Mouse (Mus musculus) forebrain, embryonic 16.5 days (tissue): ENCODE data around the gene Slc2a5. TPM values are rescaled to one million over a fixed set of nuclear protein-coding genes. Genes with fewer than 3 reads are reported as not detected.

Source experiments
- ATAC-seq: fragments of 200-750 bp; cut with Nextera tagmentation; 2 replicates; pipeline ENCODE4 v1.8.0; 2017; ENCODE audit warnings: mild to moderate bottlenecking, moderate library complexity
- H3K27ac ChIP-seq: fragments of 300-500 bp; sonication (generic); 2 replicates; pipeline ENCODE4 v1.5.1; 2014; ENCODE audit warnings: low read length, control low read depth
- H3K27me3 ChIP-seq: fragments of 300-500 bp; sonication (generic); replicated peaks from 2 replicates; pipeline ENCODE4 v1.6.1; 2014; ENCODE audit warnings: low read length; ENCODE audit not compliant: control insufficient read depth, insufficient read depth
- H3K36me3 ChIP-seq: fragments of 300-500 bp; sonication (generic); 2 replicates; pipeline ENCODE4 v1.6.1; 2014; ENCODE audit not compliant: control insufficient read depth, insufficient read depth
- H3K4me1 ChIP-seq: fragments of 300-500 bp; sonication (generic); replicated peaks from 2 replicates; pipeline ENCODE4 v1.6.1; 2014; ENCODE audit warnings: low read length; ENCODE audit not compliant: control insufficient read depth, insufficient read depth
- H3K4me2 ChIP-seq: fragments of 300-500 bp; sonication (generic); 2 replicates; pipeline ENCODE4 v1.6.1; 2014; ENCODE audit warnings: mild to moderate bottlenecking, low read length, control low read depth
- H3K4me3 ChIP-seq: fragments of 300-500 bp; sonication (generic); replicated peaks from 2 replicates; pipeline ENCODE4 v1.5.1; 2014; ENCODE audit warnings: mild to moderate bottlenecking, low read length, control low read depth
- H3K9ac ChIP-seq: fragments of 300-500 bp; sonication (generic); replicated peaks from 2 replicates; pipeline ENCODE4 v1.6.1; 2014; ENCODE audit warnings: low read depth, low read length, control low read depth
- H3K9me3 ChIP-seq: fragments of 300-500 bp; sonication (generic); 2 replicates; pipeline ENCODE4 v1.6.1; 2016; ENCODE audit warnings: low read length; ENCODE audit not compliant: control insufficient read depth
- WGBS: fragments of 180-500 bp; shearing (Covaris S2); extraction: QIAGEN DNeasy Blood & Tissue Kit; methylation state at CpG from one replicate; pipeline ENCODE4 v1.1.7; 2014; 5-methylcytosine and 5-hydroxymethylcytosine counted together
- polyA plus RNA-seq: library from polyadenylated mRNA; unstranded; fragments of >200 nt; fragmentation: Nextera tagmentation; extraction: Ambion mirVana; gene quantifications from 2 replicates; pipeline ENCODE4 v1.2.1, GENCODE M21; 2015

The Slc2a5 gene
- polyA plus RNA-seq, 1 experiment from 2014 or later: 2.7 TPM

DNA sequence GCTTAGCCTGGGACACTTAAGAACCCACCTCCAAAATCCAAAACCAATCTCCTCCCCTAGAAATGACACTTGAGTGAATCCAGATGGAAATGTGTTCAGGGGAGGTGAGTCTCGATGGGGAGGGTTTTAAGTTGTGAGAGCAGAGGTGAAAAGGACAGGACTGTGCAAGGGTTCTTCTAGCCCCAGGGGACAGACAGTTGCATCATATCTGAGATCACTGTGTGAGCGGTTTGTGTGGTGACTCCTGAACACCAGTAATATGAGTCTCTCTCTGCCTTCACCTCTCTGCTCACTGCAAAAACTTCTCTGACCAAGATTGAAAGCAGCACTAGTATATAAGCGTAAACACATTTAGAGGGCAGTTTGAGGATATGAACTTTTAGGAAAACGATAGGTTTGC lies 27.2 kb downstream of the Slc2a5 start:
- ATAC-seq: no peak
- no peaks in the 10 kb centered on the region for H3K27me3 ChIP-seq
- H3K9me3 ChIP-seq: peaks cover 5% of the 10 kb centered on the region; the same call in 1 of the 2 replicates
- no peak overlapping the region for H3K27ac ChIP-seq
- H3K4me1 ChIP-seq: no peaks in the 10 kb centered on the region
- no peak overlapping the region for H3K9ac ChIP-seq
- no peak overlapping the region for H3K4me3 ChIP-seq
- H3K4me2 ChIP-seq: no peak overlapping the region
- 82% methylated on average over 4 of the region's 4 CpGs for WGBS
- no peaks in the 10 kb centered on the region for H3K36me3 ChIP-seq

- Histone ChIP-seq H3K4me1 (no peaks in the 10 kb centered on the region), H3K36me3 (no peaks in the 10 kb centered on the region), H3K27ac (no peak overlapping the region), H3K9me3 (peaks cover 5% of the 10 kb centered on the region; the same call in 1 of the 2 replicates), H3K9ac (no peak overlapping the region), H3K4me2 (no peak overlapping the region), H3K27me3 (no peaks in the 10 kb centered on the region), H3K4me3 (no peak overlapping the region)
- 82% methylated on average over 7 of the region's 7 CpGs for WGBS
- no peak for ATAC-seq
These were observed 32.0 kb downstream of the Slc2a5 start for GRCm38 (mm10) chr4:150151045-150151444.

GRCm38 (mm10) chr4:150152483-150152882 lies 33.4 kb downstream of the Slc2a5 start:
- Histone ChIP-seq H3K4me3 (no peak overlapping the region), H3K27ac (no peak overlapping the region), H3K27me3 (no peaks in the 10 kb centered on the region), H3K4me1 (no peaks in the 10 kb centered on the region), H3K36me3 (no peaks in the 10 kb centered on the region), H3K9me3 (peaks cover 5% of the 10 kb centered on the region; the same call in 1 of the 2 replicates), H3K9ac (no peak overlapping the region), H3K4me2 (no peak overlapping the region)
- WGBS: 87% methylated on average over 8 of the region's 8 CpGs
- no peak for ATAC-seq

DNA sequence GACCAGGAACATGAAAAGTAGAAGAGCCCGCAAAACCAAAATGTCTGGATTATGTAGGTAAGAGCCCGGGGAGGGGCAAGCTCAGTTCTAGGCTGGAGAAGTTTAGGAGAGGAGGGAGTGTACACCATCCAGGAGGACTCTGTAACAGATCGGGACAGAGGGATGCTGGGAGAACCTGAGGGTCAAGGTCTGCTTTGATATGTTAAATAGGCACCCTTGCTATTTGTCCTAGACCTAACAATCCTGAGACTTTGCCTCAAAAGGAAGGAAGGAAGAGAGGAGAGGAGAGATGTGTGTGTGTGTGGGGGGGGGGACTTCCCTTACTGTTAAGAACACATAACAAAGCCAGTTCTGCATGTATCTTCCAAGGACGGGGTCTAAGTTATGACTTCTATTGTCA lies 36.2 kb downstream of the Slc2a5 start:
- Histone ChIP-seq H3K4me3 (no peak overlapping the region), H3K4me1 (no peaks in the 10 kb centered on the region), H3K9me3 (no peaks in the 10 kb centered on the region), H3K27ac (no peak overlapping the region), H3K4me2 (no peak overlapping the region), H3K36me3 (no peaks in the 10 kb centered on the region), H3K27me3 (no peaks in the 10 kb centered on the region), H3K9ac (no peak overlapping the region)
- 91% methylated on average over 4 of the region's 4 CpGs for WGBS
- no peak for ATAC-seq

- WGBS: 86% methylated on average over 4 of the region's 4 CpGs
- Histone ChIP-seq H3K4me1 (no peaks in the 10 kb centered on the region), H3K4me2 (no peak overlapping the region), H3K9me3 (peaks cover 3% of the 10 kb centered on the region; the same call in 1 of the 2 replicates), H3K36me3 (no peaks in the 10 kb centered on the region), H3K9ac (no peak overlapping the region), H3K27ac (no peak overlapping the region), H3K4me3 (no peak overlapping the region), H3K27me3 (no peaks in the 10 kb centered on the region)
- ATAC-seq: no peak
These were observed 36.6 kb downstream of the Slc2a5 start for GRCm38 (mm10) chr4:150155731-150156130.

DNA sequence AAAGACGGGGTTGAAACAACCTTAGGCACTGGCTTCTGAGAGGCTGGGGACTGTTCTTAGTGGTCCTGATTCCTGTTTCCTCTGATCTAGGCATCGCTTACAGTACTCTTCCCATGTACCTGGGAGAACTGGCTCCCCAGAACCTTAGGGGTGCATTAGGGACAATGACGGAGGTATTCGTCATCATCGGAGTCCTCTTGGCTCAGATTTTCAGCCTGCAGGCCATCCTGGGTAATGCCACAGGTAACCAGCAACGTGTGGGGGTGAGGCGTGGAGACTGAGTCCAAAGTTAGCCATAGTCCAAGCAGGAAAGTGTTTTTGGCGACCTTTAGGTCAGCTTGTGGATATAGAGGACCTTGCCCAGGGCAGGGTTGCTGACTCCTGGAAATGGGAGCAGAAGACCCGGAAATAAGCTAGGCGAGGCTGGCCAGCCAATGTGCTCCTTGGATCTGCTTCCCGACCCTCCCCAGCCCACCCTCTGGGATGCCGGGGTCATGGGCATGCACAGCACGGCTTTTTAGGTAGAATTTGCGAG lies 38.3 kb downstream of the Slc2a5 start:
- no peaks in the 10 kb centered on the region for H3K4me1 ChIP-seq
- no peaks in the 10 kb centered on the region for H3K27me3 ChIP-seq
- peaks cover 3% of the 10 kb centered on the region; the same call in 1 of the 2 replicates for H3K9me3 ChIP-seq
- 70% methylated on average over 14 of the region's 14 CpGs for WGBS
- H3K4me2 ChIP-seq: no peak overlapping the region
- ATAC-seq: no peak
- no peak overlapping the region for H3K27ac ChIP-seq
- no peaks in the 10 kb centered on the region for H3K36me3 ChIP-seq
- H3K9ac ChIP-seq: no peak overlapping the region
- H3K4me3 ChIP-seq: no peak overlapping the region

GRCm38 (mm10) chr4:150159458-150159857 lies 40.4 kb downstream of the Slc2a5 start:
- Histone ChIP-seq H3K4me2 (no peak overlapping the region), H3K9ac (no peak overlapping the region), H3K27me3 (no peaks in the 10 kb centered on the region), H3K4me1 (no peaks in the 10 kb centered on the region), H3K4me3 (no peak overlapping the region), H3K27ac (no peak overlapping the region), H3K9me3 (peaks cover 3% of the 10 kb centered on the region; the same call in 1 of the 2 replicates), H3K36me3 (no peaks in the 10 kb centered on the region)
- ATAC-seq: no peak
- WGBS: 87% methylated on average over 2 of the region's 2 CpGs

DNA sequence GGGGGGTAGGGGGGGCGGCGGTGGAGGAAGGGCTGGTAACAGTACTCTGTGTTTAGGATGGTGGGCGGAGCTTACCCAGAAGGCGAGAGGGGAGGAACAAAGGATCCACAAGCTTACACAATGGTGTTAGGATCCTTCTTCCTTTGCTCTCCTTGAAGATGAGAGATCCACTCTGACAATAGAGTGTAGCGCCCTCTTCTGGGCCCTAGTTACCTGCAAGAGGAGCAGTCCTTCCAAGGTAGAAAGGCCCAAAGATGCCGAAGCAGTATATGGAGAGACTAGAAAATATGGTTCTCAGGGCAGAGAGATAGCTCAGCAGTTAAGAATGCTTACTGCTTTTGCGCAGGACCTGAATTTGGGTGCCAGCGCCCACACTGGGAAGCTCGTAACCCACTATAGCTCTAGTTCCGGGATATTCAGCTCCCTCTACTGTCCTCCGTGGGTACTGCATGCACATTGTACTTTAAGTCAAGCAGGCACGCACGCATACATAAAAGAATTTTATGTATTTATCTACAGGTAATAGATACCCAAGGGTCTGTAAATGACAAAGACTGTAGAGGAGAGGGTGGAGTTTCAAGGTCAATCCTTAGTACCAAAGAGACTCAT lies 43.6 kb downstream of the Slc2a5 start:
- no peaks in the 10 kb centered on the region for H3K4me1 ChIP-seq
- H3K27me3 ChIP-seq: no peaks in the 10 kb centered on the region
- no peak overlapping the region for H3K4me3 ChIP-seq
- H3K27ac ChIP-seq: no peak overlapping the region
- ATAC-seq: no peak
- no peaks in the 10 kb centered on the region for H3K36me3 ChIP-seq
- no peak overlapping the region for H3K9ac ChIP-seq
- WGBS: 72% methylated on average over 13 of the region's 13 CpGs
- no peak overlapping the region for H3K4me2 ChIP-seq
- H3K9me3 ChIP-seq: peaks cover 3% of the 10 kb centered on the region; the same call in 1 of the 2 replicates

GRCm38 (mm10) chr4:150164875-150165274 lies 45.8 kb downstream of the Slc2a5 start:
- WGBS: 32% methylated on average over 13 of the region's 13 CpGs
- no peak overlapping the region for H3K4me3 ChIP-seq
- H3K9ac ChIP-seq: no peak overlapping the region
- no peaks in the 10 kb centered on the region for H3K4me1 ChIP-seq
- H3K27me3 ChIP-seq: no peaks in the 10 kb centered on the region
- ATAC-seq: no peak
- H3K9me3 ChIP-seq: peaks cover 3% of the 10 kb centered on the region; the same call in 1 of the 2 replicates
- H3K4me2 ChIP-seq: no peak overlapping the region
- H3K36me3 ChIP-seq: no peaks in the 10 kb centered on the region
- no peak overlapping the region for H3K27ac ChIP-seq
